Mouse (Mus musculus) liver, adult 2 months (tissue): ENCODE measurements around the gene Sox5.

Experiments
- CTCF ChIP-seq: fragments of 200-500 bp; IDR thresholded peaks from 2 replicates; pipeline ENCODE4 v1.5.1; 2011; ENCODE audit warnings: low read depth, low read length, control low read depth
- POLR2A ChIP-seq: fragments of 200-500 bp; IDR thresholded peaks from 2 replicates; pipeline ENCODE4 v1.6.1; 2011; ENCODE audit warnings: low read length, control low read depth; ENCODE audit not compliant: insufficient read depth; ENCODE audit errors: extremely low read depth

DNA sequence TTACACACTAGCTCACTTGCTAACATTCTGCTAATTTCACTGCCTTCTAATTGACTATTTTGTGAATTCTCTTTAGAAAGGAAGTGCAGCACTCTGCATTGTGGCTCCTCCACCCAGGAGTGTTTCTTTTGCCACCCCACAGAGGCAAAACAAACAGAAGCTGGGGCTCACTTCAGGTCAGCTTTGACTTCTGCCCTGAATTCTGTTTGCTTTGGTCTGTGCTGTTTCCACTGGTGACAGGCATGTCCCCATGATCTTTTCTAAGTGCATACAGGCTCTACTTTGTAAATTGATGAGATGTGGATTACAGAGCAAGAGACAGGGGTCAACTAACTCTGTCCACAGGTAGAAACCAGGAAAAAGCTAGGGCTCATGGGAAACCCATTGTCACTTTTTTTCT lies 764.8 kb downstream of the Sox5 start:
- no peak for TF ChIP-seq CTCF
- TF ChIP-seq POLR2A: no peak
